Mouse (Mus musculus): ENCODE results near the gene 1700023F06Rik. TPM values are rescaled to one million over a fixed set of nuclear protein-coding genes. Genes with fewer than 3 reads are reported as not detected.

1700023F06Rik gene
- polyA plus RNA-seq, 1 experiment from 2014 or later, result 1.2 TPM

- DNase-seq (no peak), ATAC-seq (ENCODE audit: insufficient read depth) (no peak)
- H3K9me3 ChIP-seq (ENCODE audit: low read depth, low read length), result no peaks in the 10 kb centered on the region
- TF ChIP-seq CTCF (IDR thresholded peaks at IDR 0.05; ENCODE audit: low read depth), result no peak
- H3K4me3 ChIP-seq (ENCODE audit: low read depth, low read length), result peak overlapping the region; percentile 23
- no peak overlapping the region for H3K27ac ChIP-seq (ENCODE audit: low read depth)
- no peaks in the 10 kb centered on the region for H3K4me1 ChIP-seq (ENCODE audit: insufficient read depth)
- peak overlapping the region; percentile 55 for H3K4me2 ChIP-seq
- 19% methylated on average over 28 of the region's 28 CpGs for WGBS
- no peak overlapping the region for H3K9ac ChIP-seq
- no peaks in the 10 kb centered on the region for H3K36me3 ChIP-seq (ENCODE audit: insufficient read depth)
- H3K27me3 ChIP-seq (ENCODE audit: insufficient read depth, low read length), result peaks cover 67% of the 10 kb centered on the region
Observed at GRCm38 (mm10) chr11:103192230-103192955, 16.0 kb downstream of the 1700023F06Rik start.

GRCm38 (mm10) chr11:103184891-103185290 is 23.5 kb downstream of the 1700023F06Rik start:
- DNase-seq, result peak; percentile 82

GRCm38 (mm10) chr11:103181911-103182310 is 26.4 kb downstream of the 1700023F06Rik start:
- no peak for DNase-seq
- 77% methylated on average over 3 of the region's 3 CpGs for WGBS
- H3K9ac ChIP-seq, result no peak overlapping the region

More at GRCm38 (mm10) chr11:103184891-103185290, 23.5 kb downstream of the 1700023F06Rik start:
- Histone ChIP-seq H3K9ac (no peak overlapping the region), H3K4me1 (ENCODE audit: insufficient read depth) (no peaks in the 10 kb centered on the region), H3K36me3 (ENCODE audit: insufficient read depth) (no peaks in the 10 kb centered on the region), H3K27me3 (ENCODE audit: insufficient read depth, low read length) (no peaks in the 10 kb centered on the region), H3K27ac (ENCODE audit: low read depth) (no peak overlapping the region), H3K9me3 (ENCODE audit: low read depth, low read length) (no peaks in the 10 kb centered on the region), H3K4me2 (no peak overlapping the region), H3K4me3 (ENCODE audit: low read depth, low read length) (no peak overlapping the region)
- peak; percentile 31; the same call in 1 of the 2 replicates for ATAC-seq (ENCODE audit: insufficient read depth)
- 43% methylated on average over 2 of the region's 2 CpGs for WGBS
- TF ChIP-seq CTCF (IDR thresholded peaks at IDR 0.05; ENCODE audit: low read depth), result peak; percentile 78

GRCm38 (mm10) chr11:103181349-103181748 is 27.0 kb downstream of the 1700023F06Rik start:
- H3K27ac ChIP-seq (ENCODE audit: low read depth), result no peak overlapping the region
- WGBS, result 69% methylated on average over 9 of the region's 9 CpGs
- no peaks in the 10 kb centered on the region for H3K9me3 ChIP-seq (ENCODE audit: low read depth, low read length)
- ATAC-seq (ENCODE audit: insufficient read depth), result no peak
- TF ChIP-seq CTCF (IDR thresholded peaks at IDR 0.05; ENCODE audit: low read depth), result no peak
- H3K27me3 ChIP-seq (ENCODE audit: insufficient read depth, low read length), result no peaks in the 10 kb centered on the region
- no peak overlapping the region for H3K4me3 ChIP-seq (ENCODE audit: low read depth, low read length)
- no peak overlapping the region for H3K9ac ChIP-seq
- H3K4me1 ChIP-seq (ENCODE audit: insufficient read depth), result no peaks in the 10 kb centered on the region
- no peak for DNase-seq
- no peak overlapping the region for H3K4me2 ChIP-seq
- H3K36me3 ChIP-seq (ENCODE audit: insufficient read depth), result no peaks in the 10 kb centered on the region

More at GRCm38 (mm10) chr11:103181911-103182310, 26.4 kb downstream of the 1700023F06Rik start:
- no peak overlapping the region for H3K4me3 ChIP-seq (ENCODE audit: low read depth, low read length)
- H3K9me3 ChIP-seq (ENCODE audit: low read depth, low read length), result no peaks in the 10 kb centered on the region
- no peak overlapping the region for H3K27ac ChIP-seq (ENCODE audit: low read depth)
- no peak for TF ChIP-seq CTCF (IDR thresholded peaks at IDR 0.05; ENCODE audit: low read depth)
- H3K27me3 ChIP-seq (ENCODE audit: insufficient read depth, low read length), result no peaks in the 10 kb centered on the region
- H3K4me2 ChIP-seq, result no peak overlapping the region
- ATAC-seq (ENCODE audit: insufficient read depth), result no peak
- no peaks in the 10 kb centered on the region for H3K36me3 ChIP-seq (ENCODE audit: insufficient read depth)
- no peaks in the 10 kb centered on the region for H3K4me1 ChIP-seq (ENCODE audit: insufficient read depth)

- DNase-seq (no peak), ATAC-seq (ENCODE audit: insufficient read depth) (no peak)
- Histone ChIP-seq H3K9me3 (ENCODE audit: low read depth, low read length) (no peaks in the 10 kb centered on the region), H3K4me2 (no peak overlapping the region), H3K27me3 (ENCODE audit: insufficient read depth, low read length) (no peaks in the 10 kb centered on the region), H3K4me1 (ENCODE audit: insufficient read depth) (no peaks in the 10 kb centered on the region), H3K9ac (no peak overlapping the region), H3K36me3 (ENCODE audit: insufficient read depth) (no peaks in the 10 kb centered on the region), H3K4me3 (ENCODE audit: low read depth, low read length) (no peak overlapping the region), H3K27ac (ENCODE audit: low read depth) (no peak overlapping the region)
- 46% methylated on average over 1 of the region's 1 CpGs for WGBS
- no peak for TF ChIP-seq CTCF (IDR thresholded peaks at IDR 0.05; ENCODE audit: low read depth)
Observed at GRCm38 (mm10) chr11:103180426-103180825, 27.9 kb downstream of the 1700023F06Rik start.

- DNase-seq (no peak), ATAC-seq (ENCODE audit: insufficient read depth) (no peak)
- H3K4me3 ChIP-seq (ENCODE audit: low read depth, low read length), result no peak overlapping the region
- no peaks in the 10 kb centered on the region for H3K9me3 ChIP-seq (ENCODE audit: low read depth, low read length)
- H3K4me2 ChIP-seq, result no peak overlapping the region
- H3K9ac ChIP-seq, result no peak overlapping the region
- no peak overlapping the region for H3K27ac ChIP-seq (ENCODE audit: low read depth)
- 80% methylated on average over 8 of the region's 8 CpGs for WGBS
- TF ChIP-seq CTCF (IDR thresholded peaks at IDR 0.05; ENCODE audit: low read depth), result no peak
- no peaks in the 10 kb centered on the region for H3K36me3 ChIP-seq (ENCODE audit: insufficient read depth)
- H3K4me1 ChIP-seq (ENCODE audit: insufficient read depth), result no peaks in the 10 kb centered on the region
- no peaks in the 10 kb centered on the region for H3K27me3 ChIP-seq (ENCODE audit: insufficient read depth, low read length)
Observed at GRCm38 (mm10) chr11:103178748-103179147, 29.6 kb downstream of the 1700023F06Rik start.

- WGBS, result 78% methylated on average over 15 of the region's 15 CpGs
- no peak for DNase-seq
- H3K36me3 ChIP-seq (ENCODE audit: insufficient read depth), result no peaks in the 10 kb centered on the region
- no peak overlapping the region for H3K27ac ChIP-seq (ENCODE audit: low read depth)
- no peak for TF ChIP-seq CTCF (IDR thresholded peaks at IDR 0.05; ENCODE audit: low read depth)
- no peaks in the 10 kb centered on the region for H3K9me3 ChIP-seq (ENCODE audit: low read depth, low read length)
- no peak overlapping the region for H3K4me3 ChIP-seq (ENCODE audit: low read depth, low read length)
- H3K4me1 ChIP-seq (ENCODE audit: insufficient read depth), result no peaks in the 10 kb centered on the region
- no peak overlapping the region for H3K4me2 ChIP-seq
- H3K9ac ChIP-seq, result no peak overlapping the region
- no peak for ATAC-seq (ENCODE audit: insufficient read depth)
- H3K27me3 ChIP-seq (ENCODE audit: insufficient read depth, low read length), result 0 out of 2 replicates have a peak, but pooled peaks cover 2% of the 10 kb centered on the region
Observed at GRCm38 (mm10) chr11:103177815-103178485, 30.4 kb downstream of the 1700023F06Rik start.

Data from lung, embryonic 14.5 days (tissue).